Mouse (Mus musculus) forebrain, embryonic 13.5 days (tissue): ENCODE data around the gene Tmem156. TPM values are rescaled to one million over a fixed set of nuclear protein-coding genes. Genes with fewer than 3 reads are reported as not detected.

Experiments used
- ATAC-seq: fragments of 200-750 bp; cut with Nextera tagmentation; 2 replicates; pipeline ENCODE4 v1.8.0; 2017
- H3K27ac ChIP-seq: fragments of 300-500 bp; sonication (generic); 2 replicates; pipeline ENCODE4 v1.5.1; 2015; ENCODE audit warnings: inconsistent platforms, mild to moderate bottlenecking, moderate library complexity
- H3K27me3 ChIP-seq: fragments of 300-500 bp; sonication (generic); 2 replicates; pipeline ENCODE4 v1.6.1; 2015; ENCODE audit warnings: mild to moderate bottlenecking, inconsistent platforms
- H3K36me3 ChIP-seq: fragments of 300-500 bp; sonication (generic); 2 replicates; pipeline ENCODE4 v1.6.1; 2015; ENCODE audit warnings: mild to moderate bottlenecking, inconsistent platforms; ENCODE audit not compliant: poor library complexity, severe bottlenecking
- H3K4me1 ChIP-seq: fragments of 300-500 bp; sonication (generic); 2 replicates; pipeline ENCODE4 v1.6.1; 2015; ENCODE audit warnings: inconsistent platforms
- H3K4me2 ChIP-seq: fragments of 300-500 bp; sonication (generic); 2 replicates; pipeline ENCODE4 v1.6.1; 2015; ENCODE audit warnings: inconsistent platforms, mild to moderate bottlenecking, moderate library complexity
- H3K4me3 ChIP-seq: fragments of 300-500 bp; sonication (generic); 2 replicates; pipeline ENCODE4 v1.5.1; 2015; ENCODE audit warnings: mild to moderate bottlenecking, inconsistent platforms
- H3K9ac ChIP-seq: fragments of 300-500 bp; sonication (generic); 2 replicates; pipeline ENCODE4 v1.6.1; 2015; ENCODE audit warnings: mild to moderate bottlenecking, inconsistent platforms
- H3K9me3 ChIP-seq: fragments of 300-500 bp; sonication (generic); replicated peaks from 2 replicates; pipeline ENCODE4 v1.6.1; 2016; ENCODE audit warnings: inconsistent platforms
- WGBS: fragments of 180-500 bp; shearing (Covaris S2); methylation state at CpG from one replicate; pipeline ENCODE4 v1.1.7; 2015; 5-methylcytosine and 5-hydroxymethylcytosine counted together
- polyA plus RNA-seq: library from polyadenylated mRNA; unstranded; fragments of >200 nt; fragmentation: Nextera tagmentation; extraction: Ambion mirVana; gene quantifications from 2 replicates; pipeline ENCODE4 v1.2.1, GENCODE M21; 2015

Tmem156 gene
- polyA plus RNA-seq, 1 experiment from 2014 or later, result not detected

GRCm38 (mm10) chr5:65011901-65012573 lies 79.9 kb downstream of the Tmem156 start:
- Histone ChIP-seq H3K4me2 (no peak overlapping the region), H3K4me3 (no peak overlapping the region), H3K9me3 (no peaks in the 10 kb centered on the region), H3K9ac (no peak overlapping the region), H3K4me1 (no peaks in the 10 kb centered on the region), H3K27me3 (no peaks in the 10 kb centered on the region), H3K36me3 (no peaks in the 10 kb centered on the region), H3K27ac (no peak overlapping the region)
- 82% methylated on average over 7 of the region's 7 CpGs for WGBS
- ATAC-seq, result no peak

- Histone ChIP-seq H3K4me3 (no peak overlapping the region), H3K36me3 (no peaks in the 10 kb centered on the region), H3K27ac (no peak overlapping the region), H3K4me1 (peaks cover 8% of the 10 kb centered on the region), H3K9ac (no peak overlapping the region), H3K27me3 (no peaks in the 10 kb centered on the region), H3K4me2 (no peak overlapping the region), H3K9me3 (no peaks in the 10 kb centered on the region)
- ATAC-seq, result peak; percentile 37; the same call in 1 of the 2 replicates
- 41% methylated on average over 4 of the region's 4 CpGs for WGBS
Measured at GRCm38 (mm10) chr5:65006011-65006491, 85.9 kb downstream of the Tmem156 start.

GRCm38 (mm10) chr5:65005251-65005650 lies 86.7 kb downstream of the Tmem156 start:
- Histone ChIP-seq H3K9ac (no peak overlapping the region), H3K4me3 (no peak overlapping the region), H3K27ac (no peak overlapping the region), H3K9me3 (no peaks in the 10 kb centered on the region), H3K36me3 (no peaks in the 10 kb centered on the region), H3K4me1 (peaks cover 8% of the 10 kb centered on the region), H3K27me3 (no peaks in the 10 kb centered on the region), H3K4me2 (no peak overlapping the region)
- 93% methylated on average over 4 of the region's 4 CpGs for WGBS
- no peak for ATAC-seq

Other genes starting within 250 kb of the Tmem156 start
- gene Tlr1, start 158.6 kb downstream of the Tmem156 start, polyA plus RNA-seq, result 0.14 and 0.39 TPM in 2 replicates
- gene Tlr6, start 132.0 kb downstream of the Tmem156 start, polyA plus RNA-seq, result 0.14 and 0.28 TPM in 2 replicates
- 6.3 and 6.5 TPM in 2 replicates for gene Fam114a1, start 122.1 kb downstream of the Tmem156 start, polyA plus RNA-seq
- gene Klhl5, start 15.4 kb upstream of the Tmem156 start, polyA plus RNA-seq, result 51.7 and 53.4 TPM in 2 replicates
- 10.4 and 12.6 TPM in 2 replicates for gene Wdr19, start 107.6 kb upstream of the Tmem156 start, polyA plus RNA-seq
- 70.1 and 70.5 TPM in 2 replicates for gene Rfc1, start 243.5 kb upstream of the Tmem156 start, polyA plus RNA-seq